Mouse (Mus musculus) neural tube, embryonic 13.5 days (tissue): ENCODE results near the gene Agap2. TPM values are rescaled to one million over a fixed set of nuclear protein-coding genes. Genes with fewer than 3 reads are reported as not detected.

Experiments used
- ATAC-seq: fragments of 200-750 bp; cut with Nextera tagmentation; 2 replicates; pipeline ENCODE4 v1.8.0; 2017; ENCODE audit warnings: low read depth, mild to moderate bottlenecking, moderate TSS enrichment, moderate library complexity
- H3K27ac ChIP-seq: fragments of 300-500 bp; sonication (generic); replicated peaks from 2 replicates; pipeline ENCODE4 v1.5.1; 2015; ENCODE audit warnings: moderate library complexity, mild to moderate bottlenecking, inconsistent platforms
- H3K27me3 ChIP-seq: fragments of 300-500 bp; sonication (generic); 2 replicates; pipeline ENCODE4 v1.6.1; 2015; ENCODE audit warnings: mild to moderate bottlenecking, inconsistent platforms
- H3K36me3 ChIP-seq: fragments of 300-500 bp; sonication (generic); 2 replicates; pipeline ENCODE4 v1.6.1; 2015; ENCODE audit warnings: mild to moderate bottlenecking, inconsistent platforms
- H3K4me1 ChIP-seq: fragments of 300-500 bp; sonication (generic); replicated peaks from 2 replicates; pipeline ENCODE4 v1.6.1; 2015; ENCODE audit warnings: inconsistent platforms
- H3K4me2 ChIP-seq: fragments of 300-500 bp; sonication (generic); 2 replicates; pipeline ENCODE4 v1.6.1; 2015; ENCODE audit warnings: inconsistent platforms, mild to moderate bottlenecking, moderate library complexity
- H3K4me3 ChIP-seq: fragments of 300-500 bp; sonication (generic); 2 replicates; pipeline ENCODE4 v1.5.1; 2015; ENCODE audit warnings: mild to moderate bottlenecking, inconsistent platforms
- H3K9ac ChIP-seq: fragments of 300-500 bp; sonication (generic); 2 replicates; pipeline ENCODE4 v1.6.1; 2015; ENCODE audit warnings: moderate library complexity, mild to moderate bottlenecking, inconsistent platforms
- H3K9me3 ChIP-seq: fragments of 300-500 bp; sonication (generic); 2 replicates; pipeline ENCODE4 v1.6.1; 2016; ENCODE audit warnings: inconsistent platforms
- WGBS: fragments of 180-500 bp; shearing (Covaris S2); methylation state at CpG from one replicate; pipeline ENCODE4 v1.1.7; 2015; 5-methylcytosine and 5-hydroxymethylcytosine counted together
- polyA plus RNA-seq: library from polyadenylated mRNA; unstranded; fragments of >200 nt; fragmentation: Nextera tagmentation; extraction: Ambion mirVana; gene quantifications from 2 replicates; pipeline ENCODE4 v1.2.1, GENCODE M21; 2015

Gene Agap2
- polyA plus RNA-seq, 1 experiment from 2014 or later, result 1.9 TPM

DNA sequence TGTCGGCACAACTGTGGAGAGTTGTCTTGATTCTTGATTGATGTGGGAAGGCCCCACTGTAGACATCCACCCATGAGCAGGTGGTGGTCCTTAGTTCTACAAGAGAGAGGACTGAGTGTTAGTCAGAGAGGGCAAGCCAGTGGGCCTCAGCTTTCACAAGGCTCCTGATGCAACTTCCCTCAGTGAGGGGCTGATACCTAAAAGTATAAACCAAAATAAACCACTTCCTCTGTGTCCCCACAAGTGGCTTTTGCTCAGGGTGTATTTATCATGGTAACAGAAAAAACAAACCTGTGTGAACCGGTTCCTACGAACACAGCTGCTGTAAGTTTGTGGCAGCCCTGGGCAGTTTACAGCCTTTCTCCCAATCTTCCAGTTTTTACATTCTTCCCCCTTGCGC, 61.4 kb downstream of the Agap2 start:
- Histone ChIP-seq H3K4me2 (no peak overlapping the region), H3K27me3 (no peaks in the 10 kb centered on the region), H3K36me3 (no peaks in the 10 kb centered on the region), H3K27ac (no peak overlapping the region), H3K4me1 (no peaks in the 10 kb centered on the region), H3K9ac (no peak overlapping the region), H3K9me3 (no peaks in the 10 kb centered on the region), H3K4me3 (no peak overlapping the region)
- no peak for ATAC-seq
- 86% methylated on average over 4 of the region's 4 CpGs for WGBS

DNA sequence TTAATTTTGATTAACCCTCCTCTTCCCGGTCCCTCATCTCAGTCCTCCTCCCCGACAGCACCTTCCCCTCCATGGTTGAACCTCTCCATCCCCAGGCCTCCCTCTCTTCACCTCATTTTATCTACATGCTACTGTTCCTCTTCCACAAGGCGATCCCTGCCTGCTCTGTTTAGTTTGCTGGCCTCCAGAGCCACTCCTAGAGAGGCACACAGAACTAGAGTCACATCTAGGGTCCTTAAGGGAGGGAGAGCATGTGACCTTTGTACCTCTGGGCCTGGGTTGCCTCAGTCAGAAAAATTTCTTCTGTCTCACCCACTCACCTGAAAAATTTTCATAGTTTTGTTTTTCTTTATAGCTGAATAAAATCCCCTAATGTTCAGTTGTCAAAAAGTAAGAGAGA, 62.8 kb downstream of the Agap2 start:
- no peak overlapping the region for H3K27ac ChIP-seq
- 84% methylated on average over 3 of the region's 3 CpGs for WGBS

DNA sequence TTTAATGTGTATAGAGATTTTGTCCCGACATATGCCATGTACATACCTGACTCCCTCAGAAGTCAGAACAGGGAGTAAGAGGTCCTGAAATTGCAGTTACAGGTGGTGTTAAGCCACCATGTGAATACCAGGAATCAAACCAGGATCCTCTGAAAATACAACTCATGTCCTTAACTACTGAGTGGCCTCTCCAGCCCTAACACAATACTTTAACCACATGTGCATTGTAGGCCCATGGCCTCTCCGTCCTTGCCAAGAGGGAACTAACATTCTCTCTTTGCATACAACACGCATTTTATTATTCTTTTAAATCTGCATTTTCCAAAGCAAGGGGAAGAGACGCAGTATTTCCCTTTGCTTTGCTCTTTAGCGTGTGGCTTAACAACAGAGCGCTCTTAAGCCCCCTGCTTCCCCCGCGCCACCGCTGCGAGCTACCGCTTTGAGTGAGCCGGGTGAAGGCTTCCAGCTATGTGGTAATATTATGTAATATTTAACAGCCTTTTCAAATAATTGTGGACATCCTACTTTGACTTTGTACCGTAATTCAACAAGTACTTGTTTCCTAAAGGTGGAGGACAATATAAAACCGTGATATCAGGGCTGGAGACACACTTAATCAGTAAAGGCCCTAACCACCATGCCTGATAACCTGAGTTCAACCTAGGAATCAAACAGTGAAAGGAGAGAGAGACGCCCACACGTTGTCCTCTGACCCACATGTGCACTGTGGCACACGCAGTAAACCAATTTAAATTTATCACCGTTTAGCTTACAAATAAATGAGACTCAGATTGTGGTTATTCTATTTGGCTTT, 63.5 kb downstream of the Agap2 start:
- ATAC-seq, result no peak
- Histone ChIP-seq H3K27me3 (no peaks in the 10 kb centered on the region), H3K4me1 (no peaks in the 10 kb centered on the region), H3K9ac (no peak overlapping the region), H3K4me2 (no peak overlapping the region), H3K9me3 (no peaks in the 10 kb centered on the region), H3K4me3 (no peak overlapping the region), H3K27ac (no peak overlapping the region), H3K36me3 (no peaks in the 10 kb centered on the region)
- 89% methylated on average over 18 of the region's 18 CpGs for WGBS

More for the DNA sequence above, 62.8 kb downstream of the Agap2 start:
- Histone ChIP-seq H3K9me3 (no peaks in the 10 kb centered on the region), H3K9ac (no peak overlapping the region), H3K36me3 (no peaks in the 10 kb centered on the region), H3K27me3 (no peaks in the 10 kb centered on the region), H3K4me1 (no peaks in the 10 kb centered on the region), H3K4me2 (no peak overlapping the region), H3K4me3 (no peak overlapping the region)
- ATAC-seq, result no peak

DNA sequence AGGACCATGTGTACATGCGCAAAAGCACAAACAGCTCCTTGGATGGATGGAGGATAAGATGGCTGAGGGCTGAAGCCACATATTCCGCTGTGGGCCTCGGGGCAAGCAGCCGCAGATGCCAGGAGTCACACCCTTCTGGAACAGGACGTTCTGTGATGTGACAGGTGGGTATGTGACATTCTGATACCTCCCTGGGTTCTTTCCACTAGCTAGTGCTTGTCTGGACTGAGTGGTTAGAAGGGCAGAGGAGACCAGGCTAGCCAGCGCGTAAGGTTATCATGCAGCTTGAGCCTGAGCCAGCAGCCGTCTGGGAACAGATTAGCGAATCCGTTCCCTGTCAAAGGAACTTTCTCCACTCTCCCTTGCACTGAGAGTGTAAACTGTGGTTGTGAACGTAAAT, 65.9 kb downstream of the Agap2 start:
- H3K4me1 ChIP-seq, result no peaks in the 10 kb centered on the region
- H3K9me3 ChIP-seq, result no peaks in the 10 kb centered on the region
- no peaks in the 10 kb centered on the region for H3K27me3 ChIP-seq
- H3K36me3 ChIP-seq, result no peaks in the 10 kb centered on the region
- H3K4me2 ChIP-seq, result no peak overlapping the region
- H3K9ac ChIP-seq, result no peak overlapping the region
- ATAC-seq, result no peak
- H3K4me3 ChIP-seq, result no peak overlapping the region
- no peak overlapping the region for H3K27ac ChIP-seq
- 89% methylated on average over 11 of the region's 11 CpGs for WGBS

GRCm38 (mm10) chr10:127141500-127141899, 66.4 kb downstream of the Agap2 start:
- H3K27me3 ChIP-seq, result no peaks in the 10 kb centered on the region
- no peak overlapping the region for H3K27ac ChIP-seq
- no peak overlapping the region for H3K4me3 ChIP-seq
- no peak for ATAC-seq
- no peaks in the 10 kb centered on the region for H3K9me3 ChIP-seq
- no peak overlapping the region for H3K4me2 ChIP-seq
- no peak overlapping the region for H3K9ac ChIP-seq
- H3K36me3 ChIP-seq, result no peaks in the 10 kb centered on the region
- 86% methylated on average over 8 of the region's 8 CpGs for WGBS
- no peaks in the 10 kb centered on the region for H3K4me1 ChIP-seq

Other genes starting within 250 kb of the Agap2 start
- 10.5 and 12.0 TPM in 2 replicates for gene Atp23, start 173.9 kb upstream of the Agap2 start, polyA plus RNA-seq
- 21.9 and 26.9 TPM in 2 replicates for gene Ctdsp2, start 96.6 kb upstream of the Agap2 start, polyA plus RNA-seq
- gene Avil, start 74.6 kb upstream of the Agap2 start, polyA plus RNA-seq, result 23.0 and 36.0 TPM in 2 replicates
- 53.3 and 65.1 TPM in 2 replicates for gene Tsfm, start 44.4 kb upstream of the Agap2 start, polyA plus RNA-seq
- 22.5 and 25.7 TPM in 2 replicates for gene Mettl1, start 33.9 kb upstream of the Agap2 start, polyA plus RNA-seq
- gene Eef1akmt3, start 33.8 kb upstream of the Agap2 start, polyA plus RNA-seq, result 0.20 and 0.25 TPM in 2 replicates
- gene Cyp27b1, start 27.0 kb upstream of the Agap2 start, polyA plus RNA-seq, result 0.12 and 0.28 TPM in 2 replicates
- 5.4 and 6.3 TPM in 2 replicates for gene March9, start 15.1 kb upstream of the Agap2 start, polyA plus RNA-seq
- gene Cdk4, start 11.8 kb upstream of the Agap2 start, polyA plus RNA-seq, result 1,139 and 1,291 TPM in 2 replicates
- gene Tspan31, start 5.0 kb upstream of the Agap2 start, polyA plus RNA-seq, result 125 and 136 TPM in 2 replicates
- 146 and 151 TPM in 2 replicates for gene Os9, start 45.8 kb downstream of the Agap2 start, polyA plus RNA-seq
- 45.0 and 45.1 TPM in 2 replicates for gene B4galnt1, start 89.9 kb downstream of the Agap2 start, polyA plus RNA-seq
- gene Slc26a10, start 105.4 kb downstream of the Agap2 start, polyA plus RNA-seq, result 0.83 and 0.93 TPM in 2 replicates
- 38.1 and 42.0 TPM in 2 replicates for gene Arhgef25, start 114.8 kb downstream of the Agap2 start, polyA plus RNA-seq
- 188 and 221 TPM in 2 replicates for gene Dtx3, start 120.4 kb downstream of the Agap2 start, polyA plus RNA-seq
- 20.2 and 20.7 TPM in 2 replicates for gene Pip4k2c, start 136.3 kb downstream of the Agap2 start, polyA plus RNA-seq
- gene Kif5a, start 188.1 kb downstream of the Agap2 start, polyA plus RNA-seq, result 102 and 104 TPM in 2 replicates
- 285 and 322 TPM in 2 replicates for gene Dctn2, start 191.1 kb downstream of the Agap2 start, polyA plus RNA-seq
- 14.5 and 16.7 TPM in 2 replicates for gene Mbd6, start 213.7 kb downstream of the Agap2 start, polyA plus RNA-seq
- 103 and 110 TPM in 2 replicates for gene Mars, start 236.5 kb downstream of the Agap2 start, polyA plus RNA-seq
- 1.0 and 1.4 TPM in 2 replicates for gene Arhgap9, start 246.7 kb downstream of the Agap2 start, polyA plus RNA-seq